Mouse (Mus musculus): ENCODE measurements around the gene Ptprq. TPM values are rescaled to one million over a fixed set of nuclear protein-coding genes. Genes with fewer than 3 reads are reported as not detected.

Ptprq gene
- polyA plus RNA-seq, 1 experiment from 2014 or later = 0.07 TPM

- WGBS (ENCODE audit: insufficient replicate concordance) = 74% methylated on average over 7 of the region's 7 CpGs
- Histone ChIP-seq H3K4me3 (ENCODE audit: low read depth, low read length) (no peak overlapping the region), H3K4me2 (no peak overlapping the region), H3K4me1 (ENCODE audit: control insufficient read depth, insufficient read depth, low read length) (no peaks in the 10 kb centered on the region), H3K27me3 (ENCODE audit: control insufficient read depth, insufficient read depth, low read length) (no peaks in the 10 kb centered on the region), H3K36me3 (ENCODE audit: control insufficient read depth, insufficient read depth, low read length) (no peaks in the 10 kb centered on the region), H3K9me3 (replicated peaks; ENCODE audit: control insufficient read depth, low read length) (no peaks in the 10 kb centered on the region), H3K9ac (ENCODE audit: low read depth, low read length) (no peak overlapping the region), H3K27ac (ENCODE audit: low read depth, low read length) (no peak overlapping the region)
- ATAC-seq (replicated peaks; ENCODE audit: insufficient number of reproducible peaks, low FRiP score, low TSS enrichment) = no peak
Observed at GRCm38 (mm10) chr10:107516641-107517040, 203.2 kb downstream of the Ptprq start.

- Histone ChIP-seq H3K9me3 (replicated peaks; ENCODE audit: control insufficient read depth, low read length) (no peaks in the 10 kb centered on the region), H3K9ac (ENCODE audit: low read depth, low read length) (no peak overlapping the region), H3K4me3 (ENCODE audit: low read depth, low read length) (no peak overlapping the region), H3K36me3 (ENCODE audit: control insufficient read depth, insufficient read depth, low read length) (no peaks in the 10 kb centered on the region), H3K4me2 (no peak overlapping the region), H3K27ac (ENCODE audit: low read depth, low read length) (no peak overlapping the region), H3K27me3 (ENCODE audit: control insufficient read depth, insufficient read depth, low read length) (no peaks in the 10 kb centered on the region), H3K4me1 (ENCODE audit: control insufficient read depth, insufficient read depth, low read length) (no peaks in the 10 kb centered on the region)
- 80% methylated on average over 7 of the region's 7 CpGs for WGBS (ENCODE audit: insufficient replicate concordance)
- no peak for ATAC-seq (replicated peaks; ENCODE audit: insufficient number of reproducible peaks, low FRiP score, low TSS enrichment)
Observed at GRCm38 (mm10) chr10:107514735-107515134, 205.1 kb downstream of the Ptprq start.

GRCm38 (mm10) chr10:107506397-107506796, 213.5 kb downstream of the Ptprq start:
- no peaks in the 10 kb centered on the region for H3K36me3 ChIP-seq (ENCODE audit: control insufficient read depth, insufficient read depth, low read length)
- no peaks in the 10 kb centered on the region for H3K9me3 ChIP-seq (replicated peaks; ENCODE audit: control insufficient read depth, low read length)
- no peaks in the 10 kb centered on the region for H3K27me3 ChIP-seq (ENCODE audit: control insufficient read depth, insufficient read depth, low read length)
- H3K4me2 ChIP-seq = no peak overlapping the region
- no peak overlapping the region for H3K27ac ChIP-seq (ENCODE audit: low read depth, low read length)
- H3K9ac ChIP-seq (ENCODE audit: low read depth, low read length) = no peak overlapping the region
- WGBS (ENCODE audit: insufficient replicate concordance) = 74% methylated on average over 2 of the region's 2 CpGs
- H3K4me1 ChIP-seq (ENCODE audit: control insufficient read depth, insufficient read depth, low read length) = no peaks in the 10 kb centered on the region
- no peak overlapping the region for H3K4me3 ChIP-seq (ENCODE audit: low read depth, low read length)
- no peak for ATAC-seq (replicated peaks; ENCODE audit: insufficient number of reproducible peaks, low FRiP score, low TSS enrichment)

- no peak overlapping the region for H3K9ac ChIP-seq (ENCODE audit: low read depth, low read length)
- ATAC-seq (replicated peaks; ENCODE audit: insufficient number of reproducible peaks, low FRiP score, low TSS enrichment) = no peak
- H3K36me3 ChIP-seq (ENCODE audit: control insufficient read depth, insufficient read depth, low read length) = no peaks in the 10 kb centered on the region
- H3K4me1 ChIP-seq (ENCODE audit: control insufficient read depth, insufficient read depth, low read length) = no peaks in the 10 kb centered on the region
- WGBS (ENCODE audit: insufficient replicate concordance) = 70% methylated on average over 4 of the region's 4 CpGs
- H3K4me3 ChIP-seq (ENCODE audit: low read depth, low read length) = no peak overlapping the region
- no peak overlapping the region for H3K27ac ChIP-seq (ENCODE audit: low read depth, low read length)
- no peaks in the 10 kb centered on the region for H3K9me3 ChIP-seq (replicated peaks; ENCODE audit: control insufficient read depth, low read length)
- no peaks in the 10 kb centered on the region for H3K27me3 ChIP-seq (ENCODE audit: control insufficient read depth, insufficient read depth, low read length)
- H3K4me2 ChIP-seq = no peak overlapping the region
Observed at GRCm38 (mm10) chr10:107503430-107503829, 216.4 kb downstream of the Ptprq start.

- no peaks in the 10 kb centered on the region for H3K9me3 ChIP-seq (replicated peaks; ENCODE audit: control insufficient read depth, low read length)
- 83% methylated on average over 7 of the region's 7 CpGs for WGBS (ENCODE audit: insufficient replicate concordance)
Observed at GRCm38 (mm10) chr10:107502193-107502592, 217.7 kb downstream of the Ptprq start.

GRCm38 (mm10) chr10:107499656-107500055, 220.2 kb downstream of the Ptprq start:
- Histone ChIP-seq H3K4me3 (ENCODE audit: low read depth, low read length) (no peak overlapping the region), H3K9ac (ENCODE audit: low read depth, low read length) (no peak overlapping the region), H3K4me2 (no peak overlapping the region), H3K27ac (ENCODE audit: low read depth, low read length) (peak overlapping the region; percentile 50; the same call in 1 of the 2 replicates), H3K36me3 (ENCODE audit: control insufficient read depth, insufficient read depth, low read length) (no peaks in the 10 kb centered on the region), H3K9me3 (replicated peaks; ENCODE audit: control insufficient read depth, low read length) (no peaks in the 10 kb centered on the region), H3K27me3 (ENCODE audit: control insufficient read depth, insufficient read depth, low read length) (no peaks in the 10 kb centered on the region), H3K4me1 (ENCODE audit: control insufficient read depth, insufficient read depth, low read length) (no peaks in the 10 kb centered on the region)
- WGBS (ENCODE audit: insufficient replicate concordance) = 44% methylated on average over 7 of the region's 7 CpGs
- no peak for ATAC-seq (replicated peaks; ENCODE audit: insufficient number of reproducible peaks, low FRiP score, low TSS enrichment)

More at GRCm38 (mm10) chr10:107502193-107502592, 217.7 kb downstream of the Ptprq start:
- ATAC-seq (replicated peaks; ENCODE audit: insufficient number of reproducible peaks, low FRiP score, low TSS enrichment) = no peak
- Histone ChIP-seq H3K4me2 (no peak overlapping the region), H3K27ac (ENCODE audit: low read depth, low read length) (no peak overlapping the region), H3K4me1 (ENCODE audit: control insufficient read depth, insufficient read depth, low read length) (no peaks in the 10 kb centered on the region), H3K9ac (ENCODE audit: low read depth, low read length) (no peak overlapping the region), H3K4me3 (ENCODE audit: low read depth, low read length) (no peak overlapping the region), H3K27me3 (ENCODE audit: control insufficient read depth, insufficient read depth, low read length) (no peaks in the 10 kb centered on the region), H3K36me3 (ENCODE audit: control insufficient read depth, insufficient read depth, low read length) (no peaks in the 10 kb centered on the region)

- Histone ChIP-seq H3K4me2 (no peak overlapping the region), H3K4me1 (ENCODE audit: control insufficient read depth, insufficient read depth, low read length) (no peaks in the 10 kb centered on the region), H3K9ac (ENCODE audit: low read depth, low read length) (no peak overlapping the region), H3K4me3 (ENCODE audit: low read depth, low read length) (no peak overlapping the region), H3K9me3 (replicated peaks; ENCODE audit: control insufficient read depth, low read length) (no peaks in the 10 kb centered on the region), H3K27ac (ENCODE audit: low read depth, low read length) (no peak overlapping the region), H3K27me3 (ENCODE audit: control insufficient read depth, insufficient read depth, low read length) (no peaks in the 10 kb centered on the region), H3K36me3 (ENCODE audit: control insufficient read depth, insufficient read depth, low read length) (no peaks in the 10 kb centered on the region)
- 72% methylated on average over 1 of the region's 1 CpGs for WGBS (ENCODE audit: insufficient replicate concordance)
- ATAC-seq (replicated peaks; ENCODE audit: insufficient number of reproducible peaks, low FRiP score, low TSS enrichment) = no peak
Observed at GRCm38 (mm10) chr10:107496402-107496801, 223.4 kb downstream of the Ptprq start.

GRCm38 (mm10) chr10:107494568-107494967, 225.3 kb downstream of the Ptprq start, which contains the start of gene Myf6:
Myf6 (minus strand) TSS chr10:107494737.
- WGBS (ENCODE audit: insufficient replicate concordance) = 83% methylated on average over 6 of the region's 6 CpGs
- H3K36me3 ChIP-seq (ENCODE audit: control insufficient read depth, insufficient read depth, low read length) = no peaks in the 10 kb centered on the region
- no peaks in the 10 kb centered on the region for H3K9me3 ChIP-seq (replicated peaks; ENCODE audit: control insufficient read depth, low read length)
- no peak within 1 kb of the TSS for H3K27ac ChIP-seq (ENCODE audit: low read depth, low read length)
- ATAC-seq (replicated peaks; ENCODE audit: insufficient number of reproducible peaks, low FRiP score, low TSS enrichment) = no peak
- H3K4me3 ChIP-seq (ENCODE audit: low read depth, low read length) = peak within 1 kb of the TSS; percentile 31
- no peak within 1 kb of the TSS for H3K9ac ChIP-seq (ENCODE audit: low read depth, low read length)
- H3K4me1 ChIP-seq (ENCODE audit: control insufficient read depth, insufficient read depth, low read length) = no peaks in the 10 kb centered on the region
- peak within 1 kb of the TSS; percentile 58 for H3K4me2 ChIP-seq
- no peaks in the 10 kb centered on the region for H3K27me3 ChIP-seq (ENCODE audit: control insufficient read depth, insufficient read depth, low read length)

Measured in heart, embryonic 11.5 days (tissue).